Mouse (Mus musculus) spleen, adult 2 months (tissue): ENCODE data around the gene Mkrn1.

ENCODE experiments used
- CTCF ChIP-seq: fragments of 200-500 bp; IDR thresholded peaks from 2 replicates; pipeline ENCODE4 v1.5.1; 2011; ENCODE audit warnings: mild to moderate bottlenecking, inconsistent platforms; ENCODE audit not compliant: insufficient read depth, insufficient read length, insufficient replicate concordance; ENCODE audit errors: extremely low read depth
- POLR2A ChIP-seq: fragments of 200-500 bp; IDR thresholded peaks from 2 replicates; pipeline ENCODE4 v1.6.1; 2011; ENCODE audit warnings: low read depth, low read length, inconsistent platforms

- TF ChIP-seq CTCF (no peak), POLR2A (no peak)
These were observed 844 bp downstream of the Mkrn1 start for GRCm38 (mm10) chr6:39419386-39419850.
